Mouse (Mus musculus): Measurements from ENCODE around the gene Eno2.
"Not testable (repeated sequence)": the region's sequence is repeated elsewhere in the genome, so short reads cannot be mapped to it uniquely, and the experiment has no call there.

Eno2 gene

GRCm38 (mm10) chr6:124769101-124769765, at the start of gene Eno2:
TSS of gene Eno2 (minus strand) at chr6:124769673.
- in situ Hi-C loops (cut with MseI, MboI), result no loop called here

GRCm38 (mm10) chr6:124817971-124818370, 48.5 kb upstream of the Eno2 start:
- in situ Hi-C loops (cut with MseI, MboI), result no loop called here

GRCm38 (mm10) chr6:124817563-124817962, 48.1 kb upstream of the Eno2 start:
- in situ Hi-C loops (cut with MseI, MboI), result no loop called here

GRCm38 (mm10) chr6:124817125-124817524, 47.7 kb upstream of the Eno2 start:
- in situ Hi-C loops (cut with MseI, MboI), result no loop called here

- in situ Hi-C loops (cut with MseI, MboI), result no loop called here
Observed at GRCm38 (mm10) chr6:124816611-124817010, 47.1 kb upstream of the Eno2 start.

- in situ Hi-C loops (cut with MseI, MboI), result no loop called here
Observed at GRCm38 (mm10) chr6:124814858-124815774, 45.6 kb upstream of the Eno2 start.

- in situ Hi-C loops (cut with MseI, MboI), result no loop called here
Observed at GRCm38 (mm10) chr6:124814448-124814847, 45.0 kb upstream of the Eno2 start.

GRCm38 (mm10) chr6:124813933-124814332, 44.5 kb upstream of the Eno2 start, which contains the start of gene Tpi1:
TSS of gene Tpi1 (minus strand) at chr6:124814296.
- in situ Hi-C loops (cut with MseI, MboI), result no loop called here

- in situ Hi-C loops (cut with MseI, MboI), result no loop called here
Observed at GRCm38 (mm10) chr6:124813496-124813895, 44.0 kb upstream of the Eno2 start.

- in situ Hi-C loops (cut with MseI, MboI), result no loop called here
Observed at GRCm38 (mm10) chr6:124812848-124813247, 43.4 kb upstream of the Eno2 start.

- in situ Hi-C loops (cut with MseI, MboI), result no loop called here
Observed at GRCm38 (mm10) chr6:124811701-124812560, 42.5 kb upstream of the Eno2 start.

GRCm38 (mm10) chr6:124811403-124811665, 41.9 kb upstream of the Eno2 start:
- in situ Hi-C loops (cut with MseI, MboI), result no loop called here

GRCm38 (mm10) chr6:124810566-124811402, 41.3 kb upstream of the Eno2 start:
- in situ Hi-C loops (cut with MseI, MboI), result not testable (repeated sequence)

GRCm38 (mm10) chr6:124809775-124810538, 40.5 kb upstream of the Eno2 start:
- in situ Hi-C loops (cut with MseI, MboI), result no loop called here

- in situ Hi-C loops (cut with MseI, MboI), result no loop called here
Observed at GRCm38 (mm10) chr6:124809052-124809774, 39.7 kb upstream of the Eno2 start.

GRCm38 (mm10) chr6:124808358-124809012, 39.0 kb upstream of the Eno2 start, which contains the start of gene Spsb2:
TSS of gene Spsb2 (plus strand) at chr6:124808661.
- in situ Hi-C loops (cut with MseI, MboI), result no loop called here

GRCm38 (mm10) chr6:124807986-124808357, 38.5 kb upstream of the Eno2 start:
- in situ Hi-C loops (cut with MseI, MboI), result no loop called here

GRCm38 (mm10) chr6:124807366-124807765, 37.9 kb upstream of the Eno2 start:
- in situ Hi-C loops (cut with MseI, MboI), result no loop called here
